Mouse (Mus musculus): ENCODE results near the gene Zfp266. TPM values are rescaled to one million over a fixed set of nuclear protein-coding genes. Genes with fewer than 3 reads are reported as not detected.

The Zfp266 gene
- total RNA-seq, 2 experiments from 2014 or later = 40.7 to 48.8 TPM

- peak; percentile 11 to 14 for DNase-seq (ENCODE audit: extremely low spot score in 1 of 2, low spot score in 1 of 2)
Measured at GRCm38 (mm10) chr9:20493281-20493680, 27.9 kb downstream of the Zfp266 start.

- DNase-seq (ENCODE audit: extremely low spot score in 1 of 2, low spot score in 1 of 2) = peak; percentile 78 to 84
Measured at GRCm38 (mm10) chr9:20492527-20493233, 28.5 kb downstream of the Zfp266 start, which contains the start of gene Zfp426. Zfp426 (minus strand) TSS chr9:20492746.

- DNase-seq (ENCODE audit: extremely low spot score in 1 of 2, low spot score in 1 of 2) = no peak
Measured at GRCm38 (mm10) chr9:20491858-20492526, 29.2 kb downstream of the Zfp266 start.

GRCm38 (mm10) chr9:20489536-20489935 is 31.7 kb downstream of the Zfp266 start:
- no peak for DNase-seq (ENCODE audit: extremely low spot score in 1 of 2, low spot score in 1 of 2)

- DNase-seq (ENCODE audit: extremely low spot score in 1 of 2, low spot score in 1 of 2) = no peak
Measured at GRCm38 (mm10) chr9:20479396-20479795, 41.8 kb downstream of the Zfp266 start.

- DNase-seq (ENCODE audit: extremely low spot score in 1 of 2, low spot score in 1 of 2) = no peak
Measured at GRCm38 (mm10) chr9:20476632-20477031, 44.6 kb downstream of the Zfp266 start.

GRCm38 (mm10) chr9:20466761-20467442 is 54.3 kb downstream of the Zfp266 start:
- DNase-seq (ENCODE audit: extremely low spot score in 1 of 2, low spot score in 1 of 2) = peak; percentile 18 to 66

- DNase-seq (ENCODE audit: extremely low spot score in 1 of 2, low spot score in 1 of 2) = peak; percentile 64 to 66
Measured at GRCm38 (mm10) chr9:20459377-20460317, 61.6 kb downstream of the Zfp266 start, which contains the start of gene Zfp26. Zfp26 (minus strand) TSS chr9:20460162.

GRCm38 (mm10) chr9:20453647-20454046 is 67.6 kb downstream of the Zfp266 start:
- no peak for DNase-seq (ENCODE audit: extremely low spot score in 1 of 2, low spot score in 1 of 2)

- DNase-seq (ENCODE audit: extremely low spot score in 1 of 2, low spot score in 1 of 2) = no peak
Measured at GRCm38 (mm10) chr9:20451493-20451892, 69.7 kb downstream of the Zfp266 start.

Other genes starting within 250 kb of the Zfp266 start
- not detected for gene Olfr39, start 239.1 kb downstream of the Zfp266 start, total RNA-seq (2021)
- not detected for gene Olfr873, start 222.9 kb downstream of the Zfp266 start, total RNA-seq (2021)
- not detected for gene Olfr18, start 185.3 kb downstream of the Zfp266 start, total RNA-seq (2021)
- gene Zfp560, start 136.2 kb downstream of the Zfp266 start, total RNA-seq (2021) = 10 to 100 TPM; 10.4 to 11.3 TPM
- gene Zfp26, start 61.3 kb downstream of the Zfp266 start, total RNA-seq (2021) = 10 to 100 TPM; 26.7 to 30.6 TPM
- 10 to 100 TPM; 25.5 to 32.8 TPM for gene Zfp426, start 28.7 kb downstream of the Zfp266 start, total RNA-seq (2021)
- gene Zfp846, start 59.9 kb upstream of the Zfp266 start, total RNA-seq (2021) = 10 to 100 TPM; 20.4 to 22.1 TPM
- gene Ubl5, start 121.5 kb upstream of the Zfp266 start, total RNA-seq (2021) = 100 to 1,000 TPM; 307 to 354 TPM
- 10 to 100 TPM; 14.7 to 23.3 TPM for gene Fbxl12, start 123.3 kb upstream of the Zfp266 start, total RNA-seq (2021)
- gene Pin1, start 130.7 kb upstream of the Zfp266 start, total RNA-seq (2021) = 10 to 100 TPM; 31.6 to 35.8 TPM
- gene Olfm2, start 224.9 kb upstream of the Zfp266 start, total RNA-seq (2021) = 10 to 100 TPM; 52.6 to 54.3 TPM

Data from layer of hippocampus, postnatal 25 days (tissue).